Mouse (Mus musculus) embryonic fibroblast, embryonic 13.5 days (primary cell): Measurements from ENCODE around the gene Efl1. TPM values are rescaled to one million over a fixed set of nuclear protein-coding genes. Genes with fewer than 3 reads are reported as not detected.
A peak's percentile ranks its signal among the peaks of the same experiment; 100 is the strongest.

ENCODE experiments used
- H3K27ac ChIP-seq: 2 replicates; pipeline ENCODE4 v1.5.1; 2012; ENCODE audit warnings: low read length, control low read depth, inconsistent platforms; ENCODE audit not compliant: insufficient read depth
- H3K4me1 ChIP-seq: 2 replicates; pipeline ENCODE4 v1.6.1; 2011; ENCODE audit warnings: low read length; ENCODE audit not compliant: control insufficient read depth, insufficient read depth
- H3K4me3 ChIP-seq: 2 replicates; pipeline ENCODE4 v1.5.1; 2011; ENCODE audit warnings: mild to moderate bottlenecking, control low read depth, low read length; ENCODE audit not compliant: insufficient read depth
- CTCF ChIP-seq: IDR thresholded peaks from 2 replicates; pipeline ENCODE4 v1.5.1; 2011; ENCODE audit warnings: mild to moderate bottlenecking, control low read depth, low read length, moderate library complexity, borderline replicate concordance; ENCODE audit not compliant: insufficient read depth
- POLR2A ChIP-seq: IDR thresholded peaks from 2 replicates; pipeline ENCODE4 v1.6.1; 2011; ENCODE audit warnings: low read depth, mild to moderate bottlenecking, control low read depth, low read length, moderate library complexity
- polyA plus RNA-seq: library from polyadenylated mRNA; stranded (reverse); fragments of >200 nt; gene quantifications from 2 replicates; pipeline ENCODE4 v1.2.4, GENCODE M21; 2011; ENCODE audit warnings: low read depth; ENCODE audit not compliant: missing spikeins, insufficient read length

Gene Efl1
- 21.2 and 24.0 TPM in 2 replicates for polyA plus RNA-seq

DNA sequence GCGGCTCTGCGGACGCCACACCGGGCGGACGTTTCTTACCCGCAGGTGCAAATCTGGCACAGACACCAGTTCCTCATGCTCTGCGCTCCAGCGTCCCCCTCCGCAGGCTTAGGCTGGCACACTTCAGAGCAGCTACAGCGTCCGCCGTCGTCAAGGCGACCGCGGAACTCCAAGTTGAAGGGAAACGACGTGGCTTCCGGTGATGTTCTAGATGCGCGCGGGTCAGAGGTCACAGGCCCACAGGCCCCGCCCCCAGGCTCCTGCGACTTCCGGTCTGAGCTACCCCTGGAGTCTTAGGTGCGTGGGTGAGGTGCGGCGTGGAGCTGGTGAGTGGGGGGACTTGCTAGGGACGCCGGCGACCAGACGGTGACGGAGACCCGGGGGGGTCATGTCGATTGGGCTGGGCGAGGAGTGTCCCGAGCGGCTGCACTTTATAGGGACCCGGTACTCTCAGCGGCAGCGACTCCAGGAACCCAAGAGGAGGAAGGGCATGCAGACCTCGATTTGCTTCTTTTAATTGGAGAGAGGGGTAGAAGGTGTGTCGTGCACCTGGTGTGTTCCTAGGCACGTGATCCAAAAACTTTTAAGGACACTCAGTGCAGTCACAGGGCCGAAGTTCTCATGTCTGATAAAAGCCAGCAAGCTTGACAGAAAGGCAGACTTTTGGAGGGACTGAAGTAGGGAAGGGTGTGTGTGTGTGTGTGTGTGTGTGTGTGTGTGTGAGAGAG lies at the start of gene Efl1, which contains the start of gene Saxo2:
Gene Efl1 (plus strand): TSS at position 262 of the 728 bp plus-strand sequence.
Gene Saxo2 (minus strand): TSS at position 176 of the 728 bp plus-strand sequence.
- Histone ChIP-seq H3K27ac (peak within 1 kb of the TSS; percentile 10; the same call in 1 of the 2 replicates), H3K4me1 (0 out of 2 replicates have a peak, but pooled peaks cover 5% of the 10 kb centered on the region), H3K4me3 (peak within 1 kb of the TSS; percentile 88)
- TF ChIP-seq CTCF, result no peak
- peak; percentile 64 for TF ChIP-seq POLR2A

DNA sequence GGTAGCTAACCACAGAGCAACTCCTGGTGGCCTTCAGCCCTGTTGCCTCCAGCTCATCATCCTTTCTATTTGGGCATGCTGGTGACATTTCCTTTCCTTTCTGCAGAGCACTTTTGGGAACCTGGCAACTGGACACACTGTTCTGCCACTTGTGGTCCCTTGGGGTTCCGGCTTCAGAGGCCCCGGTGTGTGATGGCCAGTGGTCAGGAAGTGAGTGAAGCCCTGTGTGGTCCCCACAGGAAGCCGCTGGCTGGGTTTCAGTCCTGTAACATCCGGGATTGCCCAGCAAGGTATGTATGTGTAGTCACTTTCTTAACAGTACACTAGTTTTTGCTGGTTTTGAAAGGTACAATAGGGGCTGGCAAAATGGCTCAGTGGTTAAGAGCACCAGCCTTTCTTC lies 46.4 kb upstream of the Efl1 start:
- TF ChIP-seq CTCF (no peak), POLR2A (no peak)
- Histone ChIP-seq H3K27ac (no peak overlapping the region), H3K4me1 (no peaks in the 10 kb centered on the region), H3K4me3 (no peak overlapping the region)

- Histone ChIP-seq H3K4me3 (no peak overlapping the region), H3K27ac (no peak overlapping the region), H3K4me1 (no peaks in the 10 kb centered on the region)
- TF ChIP-seq CTCF (no peak), POLR2A (no peak)
Measured at GRCm38 (mm10) chr7:82605425-82605824, 43.0 kb upstream of the Efl1 start.

DNA sequence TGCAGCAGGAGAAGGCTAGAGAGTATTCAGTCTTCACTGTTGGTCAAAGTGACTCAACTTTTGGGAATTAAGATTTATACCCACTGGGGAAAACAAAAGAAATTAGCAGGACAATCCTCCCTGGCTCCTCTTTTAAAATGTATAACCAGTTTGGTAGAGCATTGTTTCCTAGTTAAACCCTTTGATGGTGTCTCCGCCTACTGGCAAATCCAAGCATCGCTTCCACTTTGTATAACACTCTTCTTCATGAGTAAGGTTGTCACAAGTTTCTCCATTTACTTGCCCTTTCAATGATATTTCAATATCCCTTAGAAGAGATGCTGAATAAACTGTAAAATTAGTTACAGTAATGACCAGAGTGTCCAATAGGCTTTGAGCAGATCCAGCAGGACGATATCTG lies 38.8 kb upstream of the Efl1 start:
- Histone ChIP-seq H3K4me3 (no peak overlapping the region), H3K27ac (no peak overlapping the region), H3K4me1 (no peaks in the 10 kb centered on the region)
- TF ChIP-seq POLR2A (no peak), CTCF (no peak)

GRCm38 (mm10) chr7:82625342-82625741 lies 23.1 kb upstream of the Efl1 start:
- no peak overlapping the region for H3K27ac ChIP-seq
- H3K4me1 ChIP-seq, result no peaks in the 10 kb centered on the region; the same call in 1 of the 2 replicates
- H3K4me3 ChIP-seq, result no peak overlapping the region
- TF ChIP-seq POLR2A (no peak), CTCF (no peak)

DNA sequence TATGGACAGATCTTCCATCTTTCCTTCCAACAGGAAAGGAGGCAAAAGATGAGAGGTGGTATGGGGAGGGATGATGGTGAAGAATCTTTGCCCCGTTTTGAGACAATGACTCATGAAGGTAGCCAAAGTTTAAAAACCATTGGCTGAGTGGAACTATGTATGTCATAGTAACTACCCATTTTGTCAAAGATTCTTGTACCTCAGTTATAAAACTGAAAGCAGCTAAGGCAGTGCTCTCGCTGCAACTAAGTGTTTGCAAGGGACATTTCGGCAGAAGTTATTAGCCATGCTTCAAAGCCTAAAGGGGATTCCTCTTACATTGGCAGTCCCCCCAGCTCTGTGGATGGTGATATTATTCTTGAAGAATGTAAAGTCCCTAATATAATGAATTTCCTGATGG lies 1.2 kb upstream of the Efl1 start:
- TF ChIP-seq POLR2A (no peak), CTCF (no peak)
- no peak overlapping the region for H3K27ac ChIP-seq
- 0 out of 2 replicates have a peak, but pooled peaks cover 5% of the 10 kb centered on the region for H3K4me1 ChIP-seq

GRCm38 (mm10) chr7:82647909-82648308 lies 505 bp upstream of the Efl1 start:
- H3K4me1 ChIP-seq, result 0 out of 2 replicates have a peak, but pooled peaks cover 5% of the 10 kb centered on the region
- H3K4me3 ChIP-seq, result peak overlapping the region; percentile 88
- no peak for TF ChIP-seq CTCF
- no peak for TF ChIP-seq POLR2A
- no peak overlapping the region for H3K27ac ChIP-seq

More for the DNA sequence above, 1.2 kb upstream of the Efl1 start:
- H3K4me3 ChIP-seq, result no peak overlapping the region

- TF ChIP-seq CTCF (no peak), POLR2A (no peak)
- 0 out of 2 replicates have a peak, but pooled peaks cover 5% of the 10 kb centered on the region for H3K4me1 ChIP-seq
- peak overlapping the region; percentile 88 for H3K4me3 ChIP-seq
- H3K27ac ChIP-seq, result peak overlapping the region; percentile 10; the same call in 1 of the 2 replicates
Measured at GRCm38 (mm10) chr7:82649081-82649445, 649 bp downstream of the Efl1 start.

- no peak overlapping the region for H3K4me3 ChIP-seq
- no peak overlapping the region for H3K27ac ChIP-seq
- no peak for TF ChIP-seq CTCF
- TF ChIP-seq POLR2A, result no peak
- peaks cover 11% of the 10 kb centered on the region for H3K4me1 ChIP-seq
Measured at GRCm38 (mm10) chr7:82664604-82665003, 16.2 kb downstream of the Efl1 start.

- no peaks in the 10 kb centered on the region for H3K4me1 ChIP-seq
- TF ChIP-seq CTCF, result no peak
- TF ChIP-seq POLR2A, result no peak
- H3K4me3 ChIP-seq, result no peak overlapping the region
- no peak overlapping the region for H3K27ac ChIP-seq
Measured at GRCm38 (mm10) chr7:82676001-82676400, 27.6 kb downstream of the Efl1 start.

GRCm38 (mm10) chr7:82676834-82677233 lies 28.4 kb downstream of the Efl1 start:
- H3K4me1 ChIP-seq, result no peaks in the 10 kb centered on the region
- H3K4me3 ChIP-seq, result no peak overlapping the region
- no peak for TF ChIP-seq POLR2A
- TF ChIP-seq CTCF, result peak; percentile 44; the same call in 1 of the 2 replicates
- H3K27ac ChIP-seq, result no peak overlapping the region
